Mouse (Mus musculus): ENCODE results near the gene Carmil1. TPM values are rescaled to one million over a fixed set of nuclear protein-coding genes. Genes with fewer than 3 reads are reported as not detected.

Carmil1 gene
- total and polyA plus RNA-seq, 2 experiments from 2014 or later, result 40.7 to 56.8 TPM

DNA sequence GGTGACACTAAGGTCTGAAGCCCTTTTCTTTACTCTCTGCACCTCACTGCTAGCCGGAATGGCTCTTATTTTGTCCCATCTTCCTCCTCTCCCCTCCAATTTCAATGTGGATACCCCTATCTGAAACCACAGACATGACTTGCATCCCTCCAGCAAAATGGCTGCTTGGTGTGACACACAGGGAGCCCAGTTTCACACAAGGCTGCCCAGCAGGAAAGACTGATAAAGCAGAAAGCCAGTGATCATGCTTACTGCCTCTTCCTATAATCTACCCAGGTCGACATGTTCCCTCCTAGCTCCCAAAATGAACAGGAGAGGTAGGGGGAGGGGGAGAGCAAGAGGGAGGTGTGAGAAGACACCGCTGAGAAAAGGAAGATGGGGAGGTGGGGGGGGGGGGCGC lies 36.6 kb downstream of the Carmil1 start:
- H3K27me3 ChIP-seq (ENCODE audit: insufficient read depth, low read length), result no peaks in the 10 kb centered on the region
- no peak overlapping the region for H3K27ac ChIP-seq (ENCODE audit: low read depth, low read length)
- no peak overlapping the region for H3K4me3 ChIP-seq (ENCODE audit: low read depth, low read length)
- H3K4me2 ChIP-seq (ENCODE audit: low read depth, low read length, poor library complexity, severe bottlenecking), result no peak overlapping the region
- 80% methylated on average over 4 of the region's 4 CpGs for WGBS
- H3K9me3 ChIP-seq (ENCODE audit: low read length), result no peaks in the 10 kb centered on the region
- no peak for DNase-seq (ENCODE audit: low spot score)
- TF ChIP-seq CTCF (IDR thresholded peaks at IDR 0.05), result no peak
- no peaks in the 10 kb centered on the region for H3K36me3 ChIP-seq (ENCODE audit: insufficient read depth, low read length)
- no peaks in the 10 kb centered on the region for H3K4me1 ChIP-seq (ENCODE audit: insufficient read depth, low read length)
- no peak overlapping the region for H3K9ac ChIP-seq (replicated peaks; ENCODE audit: low read length, poor library complexity, severe bottlenecking)
- no peak for ATAC-seq (ENCODE audit: low FRiP score)

DNA sequence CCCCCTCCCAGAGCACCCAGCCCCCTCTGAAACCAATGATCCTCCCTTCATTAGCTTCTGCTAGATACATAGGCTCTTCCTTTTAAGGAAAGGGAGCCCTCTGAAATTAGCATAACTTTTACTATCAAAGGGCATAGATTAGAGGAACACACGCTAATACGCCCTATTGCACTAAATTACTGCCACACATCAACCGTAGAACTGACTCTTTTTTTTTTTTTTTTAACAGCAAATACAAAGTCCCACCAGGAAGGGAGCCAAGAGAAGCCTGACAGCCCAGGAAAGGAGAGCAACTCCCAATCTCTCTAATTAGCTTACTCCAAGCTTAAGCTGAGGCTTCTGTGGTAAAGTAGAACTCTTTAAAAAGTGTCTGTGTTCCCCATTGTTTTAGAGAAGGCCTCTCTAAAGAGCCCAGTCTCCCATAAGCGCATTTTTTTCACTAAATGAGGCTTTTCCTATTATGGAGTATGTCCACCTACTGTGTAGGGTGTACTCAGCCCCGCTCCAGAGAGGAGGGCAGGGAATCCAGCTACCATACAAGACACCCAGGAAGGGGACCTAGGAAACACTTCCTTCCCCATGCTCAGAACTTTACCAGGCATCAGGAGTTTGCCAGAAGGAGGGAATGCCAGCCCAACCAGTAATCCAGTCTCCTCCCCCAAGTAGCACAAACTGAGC lies 38.0 kb downstream of the Carmil1 start:
- no peak overlapping the region for H3K27ac ChIP-seq (ENCODE audit: low read depth, low read length)
- no peak overlapping the region for H3K4me2 ChIP-seq (ENCODE audit: low read depth, low read length, poor library complexity, severe bottlenecking)
- no peaks in the 10 kb centered on the region for H3K27me3 ChIP-seq (ENCODE audit: insufficient read depth, low read length)
- H3K9ac ChIP-seq (replicated peaks; ENCODE audit: low read length, poor library complexity, severe bottlenecking), result no peak overlapping the region
- no peaks in the 10 kb centered on the region for H3K9me3 ChIP-seq (ENCODE audit: low read length)
- no peak overlapping the region for H3K4me3 ChIP-seq (ENCODE audit: low read depth, low read length)
- H3K4me1 ChIP-seq (ENCODE audit: insufficient read depth, low read length), result no peaks in the 10 kb centered on the region
- peak; percentile 32 for DNase-seq (ENCODE audit: low spot score)
- 39% methylated on average over 5 of the region's 5 CpGs for WGBS
- no peak for TF ChIP-seq CTCF (IDR thresholded peaks at IDR 0.05)
- no peaks in the 10 kb centered on the region for H3K36me3 ChIP-seq (ENCODE audit: insufficient read depth, low read length)
- ATAC-seq (ENCODE audit: low FRiP score), result no peak

DNA sequence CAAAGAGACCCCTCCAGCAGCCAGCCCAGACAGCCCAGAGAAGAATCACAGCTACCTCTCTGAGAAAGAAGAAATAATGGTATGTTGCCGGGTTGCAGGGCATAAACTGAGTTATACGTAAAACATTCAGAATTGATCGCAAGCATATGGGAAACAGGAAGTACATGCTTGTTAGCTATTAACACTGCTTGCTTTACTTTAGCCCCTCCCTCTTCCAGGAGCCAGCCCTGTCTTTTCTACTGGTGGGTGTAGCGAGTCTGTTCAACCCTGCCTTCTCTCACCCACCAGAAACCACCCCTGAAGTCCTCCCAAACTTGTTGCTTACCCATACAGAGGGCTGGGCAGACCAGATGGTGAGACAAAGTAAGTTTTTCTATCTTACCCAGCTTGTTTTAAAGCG lies 39.4 kb downstream of the Carmil1 start:
- ATAC-seq (ENCODE audit: low FRiP score) (no peak), DNase-seq (ENCODE audit: low spot score) (no peak)
- Histone ChIP-seq H3K4me2 (ENCODE audit: low read depth, low read length, poor library complexity, severe bottlenecking) (no peak overlapping the region), H3K4me3 (ENCODE audit: low read depth, low read length) (no peak overlapping the region), H3K9ac (replicated peaks; ENCODE audit: low read length, poor library complexity, severe bottlenecking) (no peak overlapping the region), H3K27me3 (ENCODE audit: insufficient read depth, low read length) (no peaks in the 10 kb centered on the region), H3K9me3 (ENCODE audit: low read length) (no peaks in the 10 kb centered on the region), H3K27ac (ENCODE audit: low read depth, low read length) (no peak overlapping the region), H3K4me1 (ENCODE audit: insufficient read depth, low read length) (no peaks in the 10 kb centered on the region), H3K36me3 (ENCODE audit: insufficient read depth, low read length) (no peaks in the 10 kb centered on the region)
- WGBS, result 86% methylated on average over 5 of the region's 5 CpGs
- no peak for TF ChIP-seq CTCF (IDR thresholded peaks at IDR 0.05)

DNA sequence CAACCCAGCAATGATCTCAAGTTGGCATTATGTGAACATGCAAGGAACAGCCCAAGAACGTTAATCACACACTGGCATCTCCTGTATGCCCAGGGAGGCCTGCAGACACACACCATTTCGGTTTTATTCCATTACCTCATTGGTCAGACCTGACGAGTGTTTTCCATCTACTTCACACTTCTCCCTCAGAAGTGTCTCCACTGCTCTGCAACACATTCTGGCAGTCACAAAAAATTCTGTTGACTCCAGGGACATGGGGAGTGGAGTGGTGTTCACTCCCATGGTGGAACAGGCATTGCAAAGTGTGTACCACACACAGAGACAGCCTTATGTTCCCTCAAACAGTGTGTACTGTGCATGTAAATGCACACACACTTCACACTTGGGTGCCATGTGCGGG lies 40.2 kb downstream of the Carmil1 start:
- H3K9me3 ChIP-seq (ENCODE audit: low read length), result no peaks in the 10 kb centered on the region
- H3K9ac ChIP-seq (replicated peaks; ENCODE audit: low read length, poor library complexity, severe bottlenecking), result no peak overlapping the region
- no peak overlapping the region for H3K4me3 ChIP-seq (ENCODE audit: low read depth, low read length)
- no peaks in the 10 kb centered on the region for H3K27me3 ChIP-seq (ENCODE audit: insufficient read depth, low read length)
- no peaks in the 10 kb centered on the region for H3K4me1 ChIP-seq (ENCODE audit: insufficient read depth, low read length)
- WGBS, result 88% methylated on average over 4 of the region's 4 CpGs
- H3K27ac ChIP-seq (ENCODE audit: low read depth, low read length), result no peak overlapping the region
- no peak for TF ChIP-seq CTCF (IDR thresholded peaks at IDR 0.05)
- DNase-seq (ENCODE audit: low spot score) (no peak), ATAC-seq (ENCODE audit: low FRiP score) (no peak)
- H3K4me2 ChIP-seq (ENCODE audit: low read depth, low read length, poor library complexity, severe bottlenecking), result no peak overlapping the region
- no peaks in the 10 kb centered on the region for H3K36me3 ChIP-seq (ENCODE audit: insufficient read depth, low read length)

DNA sequence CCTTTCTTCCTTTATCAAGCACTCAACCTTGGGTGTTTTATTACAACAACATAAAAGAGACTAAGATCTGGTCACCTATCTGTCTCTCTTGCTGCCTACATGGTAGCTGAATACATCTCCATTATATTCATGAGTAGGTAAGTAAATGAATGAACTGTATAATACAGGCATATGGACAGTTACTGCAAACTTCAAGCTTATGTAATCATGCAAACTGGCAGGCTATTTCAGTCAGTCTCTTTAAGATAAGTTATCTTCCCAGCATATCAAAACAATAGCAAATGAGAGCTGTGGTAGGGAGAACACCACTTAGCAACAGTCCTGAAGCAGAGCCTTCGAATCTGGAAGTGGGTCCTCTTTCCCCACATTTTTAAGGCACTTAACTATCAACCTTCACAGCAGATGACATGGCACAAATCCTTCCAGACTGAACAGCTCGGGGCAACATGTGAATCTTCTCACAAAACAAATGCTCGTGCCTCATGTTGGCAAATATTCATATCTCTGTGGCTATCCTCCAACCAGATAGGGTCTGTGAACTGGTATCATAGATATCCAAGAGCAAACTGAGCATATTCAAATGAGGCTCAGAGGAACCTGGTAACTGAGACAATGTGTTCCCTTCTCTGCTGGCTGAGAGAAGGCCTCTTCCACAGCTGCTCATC lies 42.0 kb downstream of the Carmil1 start:
- no peak for TF ChIP-seq CTCF (IDR thresholded peaks at IDR 0.05)
- DNase-seq (ENCODE audit: low spot score) (no peak), ATAC-seq (ENCODE audit: low FRiP score) (no peak)
- no peak overlapping the region for H3K4me3 ChIP-seq (ENCODE audit: low read depth, low read length)
- H3K4me2 ChIP-seq (ENCODE audit: low read depth, low read length, poor library complexity, severe bottlenecking), result no peak overlapping the region
- H3K27ac ChIP-seq (ENCODE audit: low read depth, low read length), result no peak overlapping the region
- 81% methylated on average over 3 of the region's 3 CpGs for WGBS
- no peaks in the 10 kb centered on the region for H3K27me3 ChIP-seq (ENCODE audit: insufficient read depth, low read length)
- H3K9me3 ChIP-seq (ENCODE audit: low read length), result no peaks in the 10 kb centered on the region
- H3K4me1 ChIP-seq (ENCODE audit: insufficient read depth, low read length), result no peaks in the 10 kb centered on the region
- no peaks in the 10 kb centered on the region for H3K36me3 ChIP-seq (ENCODE audit: insufficient read depth, low read length)
- no peak overlapping the region for H3K9ac ChIP-seq (replicated peaks; ENCODE audit: low read length, poor library complexity, severe bottlenecking)

DNA sequence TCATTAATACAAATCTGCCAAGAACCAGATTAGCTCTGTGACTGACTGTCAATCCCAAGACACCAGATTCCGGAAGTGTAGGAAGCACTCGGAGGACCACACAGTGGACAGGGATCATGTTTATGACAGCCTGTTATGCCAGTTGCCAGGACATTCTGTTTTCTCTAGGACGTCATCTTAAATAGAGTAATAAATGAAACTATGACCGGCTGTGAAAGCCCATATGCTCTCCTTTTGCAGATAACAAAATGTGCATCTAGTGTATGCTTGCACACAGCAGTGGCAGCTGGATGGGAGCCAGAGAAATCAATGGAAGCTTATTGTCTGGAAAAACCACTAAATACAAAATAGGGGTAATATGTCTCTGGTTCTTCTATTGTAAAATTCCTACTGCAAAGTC lies 43.9 kb downstream of the Carmil1 start:
- no peak for ATAC-seq (ENCODE audit: low FRiP score)
- 79% methylated on average over 4 of the region's 4 CpGs for WGBS

More for the DNA sequence above, 43.9 kb downstream of the Carmil1 start:
- no peaks in the 10 kb centered on the region for H3K36me3 ChIP-seq (ENCODE audit: insufficient read depth, low read length)
- DNase-seq (ENCODE audit: low spot score), result peak; percentile 28
- H3K27ac ChIP-seq (ENCODE audit: low read depth, low read length), result no peak overlapping the region
- H3K9me3 ChIP-seq (ENCODE audit: low read length), result no peaks in the 10 kb centered on the region
- no peaks in the 10 kb centered on the region for H3K27me3 ChIP-seq (ENCODE audit: insufficient read depth, low read length)
- H3K4me1 ChIP-seq (ENCODE audit: insufficient read depth, low read length), result 0 out of 2 replicates have a peak, but pooled peaks cover 6% of the 10 kb centered on the region
- no peak overlapping the region for H3K9ac ChIP-seq (replicated peaks; ENCODE audit: low read length, poor library complexity, severe bottlenecking)
- no peak overlapping the region for H3K4me2 ChIP-seq (ENCODE audit: low read depth, low read length, poor library complexity, severe bottlenecking)
- no peak for TF ChIP-seq CTCF (IDR thresholded peaks at IDR 0.05)
- no peak overlapping the region for H3K4me3 ChIP-seq (ENCODE audit: low read depth, low read length)

Data from midbrain, postnatal 0 days (tissue).